Mouse (Mus musculus) bone marrow, adult 2 months (tissue): Measurements from ENCODE around the gene Uba7.

Experiments used
- CTCF ChIP-seq: fragments of 200-500 bp; IDR thresholded peaks from 2 replicates; pipeline ENCODE4 v1.5.1; 2011; ENCODE audit warnings: low read length, control low read depth; ENCODE audit not compliant: control insufficient read depth, insufficient read depth
- POLR2A ChIP-seq: fragments of 200-500 bp; IDR thresholded peaks from 2 replicates; pipeline ENCODE4 v1.6.1; 2011; ENCODE audit warnings: low read depth, mild to moderate bottlenecking, control low read depth, low read length, borderline replicate concordance; ENCODE audit not compliant: control insufficient read depth

GRCm38 (mm10) chr9:107959896-107960295 is 15.4 kb upstream of the Uba7 start:
- TF ChIP-seq CTCF (no peak), POLR2A (no peak)
